Mouse (Mus musculus) heart, adult 18-20 months (tissue): Measurements from ENCODE around the gene Mrpl16. TPM values are rescaled to one million over a fixed set of nuclear protein-coding genes. Genes with fewer than 3 reads are reported as not detected.

Experiments
- DNase-seq, 2 experiments: peaks; one replicate each; pipeline ENCODE4 v3.0.0; 2021 to 2022; ENCODE audit warnings: mixed read lengths in 1 of 2
- total RNA-seq, 2 experiments: library from RNA; stranded (reverse); gene quantifications; 2 replicates each; pipeline ENCODE4 v1.2.3; 2021

The Mrpl16 gene
- total RNA-seq, 2 experiments from 2014 or later: 113 to 120 TPM

DNA sequence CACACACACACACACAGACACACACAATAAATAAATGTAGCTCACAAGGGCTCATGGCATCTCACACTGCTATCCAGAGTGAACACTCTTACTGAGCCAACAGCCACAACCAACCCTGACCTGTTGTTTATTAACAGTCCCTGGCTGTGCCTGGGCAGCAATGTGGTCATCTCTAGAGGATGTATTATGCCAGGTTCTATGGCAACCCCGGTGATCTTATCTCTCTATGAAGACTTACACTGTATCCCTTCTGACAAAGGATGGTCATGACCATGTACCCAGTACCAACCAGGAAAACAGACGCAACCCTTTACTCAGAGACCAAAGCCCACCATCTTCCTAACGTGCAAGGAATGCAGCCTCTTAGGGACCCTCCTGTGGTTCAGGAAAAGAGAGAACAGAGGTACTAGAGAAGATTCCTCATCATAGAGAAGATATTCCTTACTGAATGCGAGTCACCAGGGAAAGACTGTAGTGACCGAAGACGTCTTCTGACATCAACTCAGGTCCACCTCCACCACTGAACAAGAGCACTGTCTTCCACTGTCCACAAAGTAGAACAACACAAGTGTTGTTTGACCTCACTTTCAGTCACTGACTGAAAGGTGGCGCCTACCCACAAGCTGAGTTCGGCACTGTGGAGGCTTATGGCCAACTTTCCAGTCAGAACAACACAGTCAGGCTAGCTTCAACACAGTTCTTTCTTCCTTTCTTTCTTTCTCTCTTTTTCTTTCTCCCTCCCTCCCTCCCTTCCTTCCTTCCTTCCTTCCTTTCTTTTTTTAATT, 30.5 kb downstream of the Mrpl16 start:
- no peak for DNase-seq

DNA sequence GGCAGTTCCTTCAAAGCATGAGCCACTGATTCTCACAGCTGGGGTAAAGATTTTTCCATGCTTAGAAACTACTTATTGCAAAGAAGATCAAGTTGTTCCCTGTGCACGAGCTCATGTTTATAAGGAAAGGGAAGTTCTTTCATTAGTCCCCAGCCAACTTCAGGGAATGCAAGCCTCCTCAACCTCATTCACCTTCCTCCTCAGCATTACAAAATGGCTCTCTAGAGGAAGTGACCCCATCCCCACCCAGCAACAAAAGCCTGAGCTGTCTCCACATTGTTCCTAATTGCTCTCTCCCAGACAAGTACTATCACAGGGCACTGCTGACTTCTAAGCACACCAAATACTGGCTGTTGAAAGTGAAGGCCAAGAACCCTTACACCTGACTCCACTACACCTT, 34.2 kb downstream of the Mrpl16 start:
- peak in 1 of 2 experiments; percentile 65 for DNase-seq

DNA sequence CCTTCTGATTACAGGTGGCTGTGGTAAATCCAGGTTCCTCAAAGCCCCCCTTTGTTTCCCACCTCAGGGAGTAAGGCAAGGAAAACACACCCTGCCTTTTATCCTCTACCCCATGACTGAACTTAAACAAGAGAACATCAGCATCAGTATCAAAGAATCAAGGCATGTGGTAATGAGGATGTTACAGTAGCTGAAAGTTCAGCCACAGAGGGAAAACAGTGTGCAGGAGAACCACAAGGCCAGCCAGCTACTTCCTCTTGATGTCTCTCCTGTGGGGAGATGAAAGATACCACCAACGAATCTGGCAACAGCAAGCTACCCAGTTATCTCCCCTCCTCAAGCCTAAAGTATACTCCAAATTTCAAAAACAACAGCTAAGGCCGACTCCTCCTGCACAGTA, 37.1 kb downstream of the Mrpl16 start:
- DNase-seq: no peak

DNA sequence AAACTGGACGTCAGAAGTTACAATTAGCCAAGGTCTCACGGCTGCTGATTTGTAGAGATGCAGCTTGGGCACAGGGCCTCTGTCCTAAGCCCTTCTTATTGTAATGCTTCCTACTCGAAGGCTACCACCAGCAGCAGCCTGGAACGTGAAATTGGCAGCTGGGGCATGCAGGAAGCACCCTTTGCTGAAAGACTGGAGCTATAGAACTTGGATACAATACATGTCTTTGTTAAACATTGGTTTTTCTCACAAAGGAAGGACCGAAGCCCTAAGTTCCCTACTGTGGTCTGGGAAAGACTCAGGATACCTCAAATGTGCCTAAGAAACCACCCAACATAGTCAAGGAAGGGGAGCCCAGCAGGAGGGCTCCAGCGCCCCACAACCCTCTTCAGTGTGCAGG, 37.6 kb downstream of the Mrpl16 start:
- no peak for DNase-seq

DNA sequence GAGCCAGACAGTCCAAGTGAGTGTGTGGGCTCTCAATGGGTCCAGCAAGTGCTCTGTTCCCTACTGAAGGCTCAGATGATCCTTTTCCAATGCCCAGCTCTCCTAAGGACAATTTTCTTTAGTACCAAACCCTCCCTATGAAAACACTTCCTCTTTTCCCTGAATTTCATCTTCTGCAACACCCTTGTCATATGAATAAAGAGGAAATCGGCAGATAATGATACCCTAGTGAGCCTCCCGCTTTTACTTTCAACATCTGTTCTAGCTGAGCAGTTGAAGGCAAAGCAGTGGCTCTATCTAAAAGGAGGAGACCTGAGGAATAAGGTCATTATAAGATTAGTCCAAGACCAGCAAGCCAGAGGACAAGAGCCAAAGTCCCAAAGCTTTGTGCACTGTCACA, 38.3 kb downstream of the Mrpl16 start:
- DNase-seq: no peak

DNA sequence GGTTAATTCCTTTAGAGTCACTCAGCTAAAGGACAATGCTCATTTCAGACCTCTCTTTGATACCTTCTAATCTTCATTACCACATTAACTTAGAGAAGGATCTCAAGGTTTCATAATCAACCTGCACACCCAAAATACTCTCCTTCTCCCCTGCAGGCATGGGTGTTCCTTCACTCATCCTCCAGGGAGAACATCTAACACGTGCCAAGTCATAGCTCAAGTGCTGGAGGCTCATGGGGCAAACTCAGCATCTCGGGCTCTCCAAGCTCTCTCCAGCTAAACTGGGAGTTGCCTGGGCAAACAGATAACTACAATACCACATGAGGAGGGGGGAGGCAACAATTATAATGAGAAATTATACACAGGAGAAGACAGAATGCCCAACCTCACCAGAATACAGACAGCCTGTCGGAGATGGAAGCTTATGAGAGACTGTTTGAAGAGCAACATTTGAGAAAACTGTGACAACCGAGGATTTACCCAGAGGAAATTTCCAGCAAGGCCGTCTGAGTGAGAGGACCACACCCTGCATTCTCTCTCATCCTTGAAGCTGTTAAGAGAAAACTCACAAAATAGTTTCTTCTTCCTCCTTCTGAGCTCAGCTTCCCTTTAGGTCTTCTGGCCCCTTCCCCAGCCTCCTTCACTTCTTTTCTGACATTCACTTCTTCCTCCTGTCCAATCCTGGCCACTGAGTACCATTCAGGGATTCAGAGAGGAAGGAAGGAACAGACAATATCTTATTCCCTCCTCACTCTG, 40.0 kb downstream of the Mrpl16 start:
- no peak for DNase-seq

DNA sequence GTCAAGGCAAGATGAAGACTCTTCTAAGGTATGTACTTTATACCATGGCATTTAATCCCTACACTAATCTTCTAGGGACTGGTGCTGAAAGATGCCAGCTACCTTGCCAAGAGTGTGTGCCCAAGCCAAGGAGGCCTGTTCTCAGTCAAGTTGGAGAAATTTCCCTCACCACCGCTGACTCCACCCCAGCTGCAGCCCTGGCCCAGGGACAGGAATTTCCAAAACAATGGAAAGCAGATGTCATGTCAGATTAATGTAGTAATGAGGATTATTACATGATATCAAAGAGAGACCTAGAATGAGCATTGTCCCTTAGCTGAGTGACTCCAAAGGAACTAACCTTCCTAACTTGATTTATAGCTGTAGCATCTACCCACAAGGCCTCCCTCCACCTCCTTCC, 40.7 kb downstream of the Mrpl16 start:
- peak in 1 of 2 experiments; percentile 64 for DNase-seq

DNA sequence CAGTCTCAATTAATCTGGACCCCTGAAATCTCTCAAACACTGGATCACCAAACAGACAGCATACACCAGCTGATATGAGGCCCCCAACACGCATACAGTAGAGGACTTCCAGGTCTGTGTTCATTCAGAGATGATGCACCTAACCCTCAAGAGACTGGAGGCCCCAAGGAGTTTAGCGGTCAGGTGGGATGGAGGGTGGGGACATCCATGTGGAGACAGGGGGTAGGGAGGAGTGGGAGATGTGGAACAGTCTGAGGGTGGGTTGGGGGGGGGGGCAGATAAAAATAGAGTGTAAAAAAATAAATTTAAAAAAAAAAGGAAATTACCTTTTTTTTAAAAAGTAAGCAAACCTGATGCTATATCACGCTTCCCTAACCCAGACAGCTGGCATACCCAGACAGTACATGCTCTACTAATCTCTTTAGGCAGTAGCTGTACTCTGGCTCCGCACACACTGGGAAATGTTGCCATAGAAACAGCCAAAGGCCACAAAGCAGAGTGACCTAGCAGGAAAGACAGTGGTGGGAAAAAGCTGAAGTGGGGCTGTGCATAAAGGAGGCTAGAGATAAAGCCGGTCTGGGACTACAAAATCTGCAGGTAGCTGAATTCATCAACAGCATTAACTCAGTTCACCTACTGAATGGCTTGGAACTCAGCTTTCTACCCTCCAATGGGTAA, 41.6 kb downstream of the Mrpl16 start:
- peak in 1 of 2 experiments; percentile 41 for DNase-seq

DNA sequence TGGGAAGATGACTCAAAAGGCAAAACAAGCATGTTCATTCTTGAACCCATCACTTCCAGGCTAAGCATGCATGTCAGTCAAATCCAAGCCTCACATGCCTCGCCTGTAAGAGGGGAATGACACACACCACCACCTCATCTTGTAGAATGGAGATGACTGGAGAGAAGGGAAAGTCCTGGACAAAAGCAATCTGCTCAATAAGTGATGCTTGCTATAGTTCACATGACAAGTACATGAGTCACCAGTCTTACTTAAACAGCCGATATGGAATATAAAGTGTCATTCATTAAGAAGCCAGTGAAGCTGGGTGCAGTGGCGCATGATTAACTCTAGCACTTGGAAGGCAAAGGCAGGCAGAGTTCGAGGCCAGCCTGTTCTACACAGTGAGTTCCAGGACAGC, 42.9 kb downstream of the Mrpl16 start:
- DNase-seq: no peak

DNA sequence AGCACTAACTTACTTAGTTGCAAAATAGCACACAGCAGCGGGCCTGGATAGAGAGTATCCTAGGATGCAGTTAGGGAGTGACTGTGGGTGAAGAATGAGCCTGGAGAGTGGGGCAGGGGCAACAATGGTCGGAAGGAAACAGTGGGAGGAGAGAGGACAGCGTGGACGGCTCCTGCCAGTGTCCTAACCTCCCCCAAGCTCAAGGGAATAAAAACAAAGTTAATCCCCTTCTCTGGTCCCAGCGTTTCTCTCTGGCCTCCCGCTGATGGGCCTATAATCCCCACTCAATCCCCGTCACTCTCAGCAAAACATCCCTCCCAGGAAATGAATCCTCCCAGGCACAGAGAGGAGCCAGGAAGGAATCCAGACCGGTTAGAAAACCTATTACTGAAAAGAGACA, 43.5 kb downstream of the Mrpl16 start:
- DNase-seq: peak in 1 of 2 experiments; percentile 66

DNA sequence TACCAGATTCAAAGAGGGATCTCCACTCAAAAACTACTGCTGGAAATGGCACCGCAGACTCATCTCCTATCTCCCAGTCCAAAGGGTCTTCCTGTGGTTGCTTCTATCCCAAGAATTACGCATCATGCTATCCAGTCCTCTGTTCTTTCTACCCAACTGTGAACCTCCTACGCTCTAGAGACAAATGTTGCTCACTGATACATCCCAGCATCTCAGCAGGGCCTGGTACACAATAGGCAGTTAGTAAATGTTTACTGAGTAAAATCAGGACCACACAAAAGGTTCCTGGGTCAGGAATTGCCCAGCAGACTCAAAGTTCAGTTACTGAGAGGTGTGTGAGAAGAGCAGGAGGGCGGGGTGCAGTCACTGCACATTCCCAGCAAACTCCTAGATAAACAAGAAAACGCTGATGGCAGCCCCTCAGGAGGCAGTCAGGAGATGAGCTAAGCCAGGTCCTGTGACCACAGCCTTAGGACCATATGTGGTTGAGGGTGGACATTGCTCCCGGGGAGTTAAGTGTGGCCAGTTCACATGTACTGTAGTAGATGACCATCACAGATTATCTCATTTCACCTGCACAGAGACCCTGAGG, 44.6 kb downstream of the Mrpl16 start:
- DNase-seq: no peak

DNA sequence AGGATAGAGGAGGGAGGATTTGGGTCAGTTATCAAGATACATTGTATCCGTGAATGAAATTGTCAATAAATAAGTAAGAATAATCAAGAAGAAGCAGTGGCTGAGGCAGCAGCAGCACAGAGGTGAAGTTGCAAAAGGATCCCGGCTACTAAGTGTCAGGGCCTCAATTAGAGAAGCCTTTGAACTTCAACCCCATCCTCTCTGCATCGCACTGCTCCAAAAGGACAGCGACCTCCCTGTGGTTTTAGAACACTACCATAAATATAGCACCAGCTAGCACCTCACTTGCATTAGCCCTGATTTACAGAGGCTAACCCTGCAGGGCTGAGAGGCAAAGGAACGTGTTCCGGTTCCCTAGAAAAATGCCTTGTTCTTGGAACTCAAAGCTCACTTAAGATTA, 46.5 kb downstream of the Mrpl16 start:
- no peak for DNase-seq

DNA sequence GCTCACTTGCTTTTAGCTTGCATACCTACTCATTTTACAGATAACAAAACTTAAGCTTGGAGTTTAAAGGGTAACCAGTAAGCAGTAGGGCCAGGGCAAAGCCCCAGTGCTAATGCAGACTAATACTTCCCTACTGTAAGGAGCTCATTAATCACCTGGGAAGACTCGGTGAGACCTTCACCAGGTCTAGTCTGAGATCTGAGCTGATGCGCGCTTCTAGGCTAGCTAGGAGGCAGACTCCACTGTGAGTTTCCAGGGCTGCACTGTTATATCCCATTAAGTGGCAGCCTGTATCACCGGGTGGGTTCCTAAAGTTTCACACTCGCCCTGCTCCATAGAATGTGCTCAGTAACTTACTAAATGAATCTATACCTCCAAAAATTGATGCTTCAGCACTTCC, 47.4 kb downstream of the Mrpl16 start:
- no peak for DNase-seq

DNA sequence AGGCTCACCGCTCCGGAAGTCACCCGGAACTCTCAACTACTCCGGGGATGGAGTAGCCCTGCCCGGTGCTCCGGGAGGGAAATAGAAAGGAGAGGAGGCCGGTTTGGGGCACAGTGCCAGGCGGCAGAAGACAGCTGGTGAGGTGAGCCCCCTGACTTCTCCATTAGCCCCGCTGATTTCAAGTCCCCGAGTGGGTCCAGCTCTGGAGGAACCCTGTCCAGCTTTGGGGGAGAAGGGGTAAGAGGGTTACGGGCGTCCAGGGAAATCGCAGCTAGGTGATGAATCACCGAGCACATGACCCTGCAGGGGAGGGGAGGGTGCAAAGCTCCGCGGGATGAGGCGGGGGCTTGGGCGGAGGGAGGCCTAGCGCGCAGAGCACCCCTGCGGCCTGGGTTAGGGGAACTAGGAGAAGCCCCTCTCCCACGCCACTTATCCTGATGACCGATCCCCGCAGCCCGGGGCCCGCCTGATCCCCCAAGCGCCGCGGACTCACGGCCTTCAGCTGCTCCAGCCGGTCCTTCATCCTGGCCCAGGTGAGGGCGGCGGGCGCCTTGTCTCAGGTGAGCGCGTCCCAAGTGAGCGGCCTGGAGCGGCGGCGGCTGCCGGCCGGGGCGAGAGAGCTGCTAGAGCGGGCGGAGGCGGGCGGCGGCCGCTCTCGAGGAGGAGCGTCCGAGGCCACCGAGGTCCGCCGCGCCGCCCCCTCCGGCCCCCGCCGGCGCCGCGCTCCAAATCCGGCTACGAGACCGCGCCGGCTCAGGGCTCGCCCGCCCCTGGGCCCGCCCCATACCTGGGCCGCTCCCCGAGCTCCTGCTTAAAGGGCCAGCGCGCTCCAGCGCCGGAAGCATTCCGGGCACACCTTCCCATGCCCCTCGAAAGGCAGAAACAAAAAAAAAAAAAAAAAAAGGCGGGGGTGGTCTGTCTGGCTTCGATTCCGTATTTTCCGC, 48.3 kb downstream of the Mrpl16 start:
- peak; percentile 73 to 79 for DNase-seq

DNA sequence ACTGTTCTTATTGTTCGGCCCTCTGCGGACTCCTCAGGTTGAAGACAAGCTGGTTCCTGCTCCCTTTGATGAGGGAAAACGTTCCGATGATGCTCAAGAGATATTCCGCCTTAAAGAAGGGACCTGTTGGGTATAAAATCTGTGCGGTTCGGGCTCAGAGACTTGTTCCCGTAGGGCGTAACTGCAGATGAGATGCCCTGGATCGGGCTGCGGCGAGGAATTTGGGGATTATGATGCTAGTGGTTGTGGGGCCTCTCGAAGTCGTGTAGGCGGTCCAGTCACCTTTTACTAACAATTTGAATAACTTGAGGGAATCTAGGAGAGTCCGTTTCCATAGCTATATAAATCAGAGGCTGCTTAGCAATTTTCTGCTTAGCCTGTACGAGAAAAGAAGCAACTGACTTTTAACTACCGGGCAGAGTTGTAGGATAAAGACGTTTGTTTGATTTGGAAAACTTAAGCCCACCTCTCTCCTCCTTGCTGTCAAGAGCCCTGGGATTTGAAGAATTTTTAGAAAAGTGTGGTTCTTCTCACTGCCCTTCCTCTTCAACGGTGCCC, 49.0 kb downstream of the Mrpl16 start, which contains the start of gene Stx3:
TSS of gene Stx3 (minus strand) at position 261 of the 558 bp plus-strand sequence.
- DNase-seq: peak in 1 of 2 experiments; percentile 43

DNA sequence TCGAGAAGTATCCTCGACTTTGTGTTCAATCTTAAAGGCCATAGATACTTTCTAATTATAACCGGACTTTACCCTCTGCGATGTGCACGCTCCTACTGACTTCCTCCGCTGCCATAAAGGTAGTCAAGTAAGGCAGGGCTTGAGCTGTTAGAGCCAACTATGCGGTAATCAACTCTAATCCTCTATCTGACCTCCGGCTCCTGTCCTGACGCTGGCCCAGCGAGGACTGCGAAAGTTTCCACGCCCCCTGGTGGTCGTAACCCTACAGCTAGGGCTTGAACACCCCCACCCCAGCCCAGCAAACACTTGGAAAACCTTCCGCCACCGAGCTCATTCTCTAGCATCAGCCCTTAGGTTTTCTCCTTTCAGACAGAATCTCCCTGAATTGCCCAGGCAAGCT, 49.6 kb downstream of the Mrpl16 start:
- peak; percentile 88 to 90 for DNase-seq

DNA sequence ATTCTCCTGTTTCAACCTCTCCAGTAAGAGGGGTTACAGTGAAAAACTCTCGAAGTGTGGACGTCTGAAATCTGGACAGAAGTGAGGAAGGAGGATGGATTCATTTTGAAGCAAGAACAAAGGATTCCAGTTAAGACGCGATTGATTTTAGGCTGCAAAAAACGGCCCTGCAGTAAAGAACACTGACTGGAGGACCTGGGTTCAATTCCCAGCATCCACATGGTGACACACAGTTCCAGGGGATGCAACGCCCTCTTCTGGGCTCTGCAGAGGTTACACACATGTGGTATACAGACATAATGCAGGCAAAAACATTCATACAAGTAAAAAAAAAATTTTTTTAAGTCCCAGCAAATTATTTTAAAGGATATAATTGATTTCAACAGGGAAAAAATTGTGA, 50.0 kb downstream of the Mrpl16 start:
- DNase-seq: no peak

DNA sequence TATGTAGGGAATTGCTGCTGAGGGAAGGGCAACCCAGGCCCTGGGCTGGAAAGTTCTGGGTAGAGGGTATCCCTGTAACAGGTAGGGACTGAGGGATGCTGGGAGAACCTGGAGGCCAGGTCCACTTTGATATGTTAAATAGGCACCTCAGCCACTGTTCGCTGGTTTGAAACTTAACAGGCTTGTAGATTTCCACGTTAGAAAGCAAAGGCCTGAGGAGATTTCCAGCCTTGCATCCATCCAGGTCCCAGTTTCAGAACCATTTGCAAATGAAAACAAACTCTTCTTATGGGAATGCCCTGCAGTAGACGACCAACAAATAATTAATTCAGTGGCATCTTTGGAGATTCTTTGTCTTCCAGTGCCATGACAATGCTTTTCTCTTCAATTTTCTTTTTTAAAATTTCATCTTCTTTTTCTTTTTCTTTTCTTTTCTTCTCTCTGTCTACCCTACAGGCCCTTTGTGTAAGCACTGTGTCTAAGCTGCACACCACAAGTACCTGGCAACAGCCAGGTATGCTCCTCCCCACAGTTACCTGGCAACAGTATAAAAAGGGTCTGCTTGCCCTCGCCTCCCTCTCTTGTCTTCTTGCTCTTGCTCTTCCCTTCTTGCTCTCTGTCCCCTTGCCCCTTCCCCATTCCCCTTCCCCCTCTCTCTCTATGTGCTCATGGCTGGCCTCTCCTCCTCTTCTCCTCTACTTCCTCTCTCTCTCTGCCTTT, 53.3 kb downstream of the Mrpl16 start:
- DNase-seq: no peak
